Mouse (Mus musculus) stomach, postnatal 0 days (tissue): ENCODE measurements around the gene Fam19a4. TPM values are rescaled to one million over a fixed set of nuclear protein-coding genes. Genes with fewer than 3 reads are reported as not detected.

Source experiments
- ATAC-seq: fragments of 200-750 bp; cut with Nextera tagmentation; 2 replicates; pipeline ENCODE4 v1.8.0; 2017; ENCODE audit not compliant: low FRiP score, low TSS enrichment
- DNase-seq: peaks from one replicate; pipeline ENCODE4 v3.0.0-alpha.2; 2016; ENCODE audit warnings: low spot score
- H3K27ac ChIP-seq: fragments of 300-500 bp; sonication (generic); replicated peaks from 2 replicates; pipeline ENCODE4 v1.5.1; 2014; ENCODE audit warnings: mild to moderate bottlenecking, control low read depth
- H3K27me3 ChIP-seq: fragments of 300-500 bp; sonication (generic); 2 replicates; pipeline ENCODE4 v1.6.1; 2014; ENCODE audit warnings: low read length; ENCODE audit not compliant: control insufficient read depth, insufficient read depth
- H3K36me3 ChIP-seq: fragments of 300-500 bp; sonication (generic); 2 replicates; pipeline ENCODE4 v1.6.1; 2014; ENCODE audit warnings: low read length, mixed read lengths; ENCODE audit not compliant: control insufficient read depth, insufficient read depth
- H3K4me1 ChIP-seq: fragments of 300-500 bp; sonication (generic); replicated peaks from 2 replicates; pipeline ENCODE4 v1.6.1; 2014; ENCODE audit warnings: antibody characterized with exemption; ENCODE audit not compliant: control insufficient read depth, insufficient read depth
- H3K4me2 ChIP-seq: fragments of 300-500 bp; sonication (generic); replicated peaks from 2 replicates; pipeline ENCODE4 v1.6.1; 2014; ENCODE audit warnings: low read depth, mild to moderate bottlenecking, control low read depth, moderate library complexity
- H3K4me3 ChIP-seq: fragments of 300-500 bp; sonication (generic); 2 replicates; pipeline ENCODE4 v1.5.1; 2014; ENCODE audit warnings: low read depth, low read length, control low read depth
- H3K9ac ChIP-seq: fragments of 300-500 bp; sonication (generic); 2 replicates; pipeline ENCODE4 v1.6.1; 2014; ENCODE audit warnings: mild to moderate bottlenecking, low read length, control low read depth, mixed read lengths
- H3K9me3 ChIP-seq: fragments of 300-500 bp; sonication (generic); 2 replicates; pipeline ENCODE4 v1.6.1; 2016; ENCODE audit warnings: low read length; ENCODE audit not compliant: control insufficient read depth
- CTCF ChIP-seq: IDR thresholded peaks from 2 replicates; pipeline ENCODE4 v1.5.1; 2016; ENCODE audit warnings: antibody characterized with exemption, low read depth, mild to moderate bottlenecking, moderate library complexity
- EP300 ChIP-seq: optimal IDR thresholded peaks from 2 replicates; pipeline ENCODE3; 2016; ENCODE audit warnings: antibody characterized with exemption
- WGBS: fragments of 180-500 bp; shearing (Covaris S2); extraction: QIAGEN DNeasy Blood & Tissue Kit; methylation state at CpG from one replicate; pipeline ENCODE4 v1.1.7; 2014; 5-methylcytosine and 5-hydroxymethylcytosine counted together
- polyA plus RNA-seq: library from polyadenylated mRNA; unstranded; fragments of >200 nt; fragmentation: Nextera tagmentation; extraction: Ambion mirVana; gene quantifications from 2 replicates; pipeline ENCODE4 v1.2.1, GENCODE M21; 2015

Gene Fam19a4
- polyA plus RNA-seq, 1 experiment from 2014 or later: 0.27 TPM

DNA sequence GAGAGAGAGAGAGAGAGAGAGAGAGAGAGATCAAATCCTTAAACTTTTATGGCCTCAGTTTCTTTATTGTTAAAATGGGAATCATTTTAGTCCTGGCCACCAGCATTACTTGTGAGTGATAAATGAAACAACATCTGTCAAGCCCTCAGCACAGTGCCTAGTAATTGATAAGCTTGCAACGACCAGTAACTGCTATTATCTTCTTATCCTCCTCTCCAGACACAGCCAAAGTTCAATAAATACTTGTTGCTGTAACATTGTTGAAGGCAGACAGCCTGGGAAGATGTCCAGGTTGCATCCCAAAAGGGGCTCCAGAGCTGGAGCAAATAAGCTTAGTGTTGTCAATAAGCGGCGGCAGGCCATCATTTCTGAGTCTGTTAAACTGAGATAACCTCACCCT is 257.2 kb downstream of the Fam19a4 start:
- WGBS: 47% methylated on average over 3 of the region's 3 CpGs
- H3K27me3 ChIP-seq: no peaks in the 10 kb centered on the region
- H3K36me3 ChIP-seq: no peaks in the 10 kb centered on the region
- no peak for DNase-seq
- H3K9me3 ChIP-seq: no peaks in the 10 kb centered on the region
- H3K9ac ChIP-seq: no peak overlapping the region
- H3K4me2 ChIP-seq: no peak overlapping the region
- no peak overlapping the region for H3K27ac ChIP-seq
- no peaks in the 10 kb centered on the region for H3K4me1 ChIP-seq
- no peak overlapping the region for H3K4me3 ChIP-seq
- TF ChIP-seq CTCF (no peak), EP300 (no peak)
- ATAC-seq: no peak

DNA sequence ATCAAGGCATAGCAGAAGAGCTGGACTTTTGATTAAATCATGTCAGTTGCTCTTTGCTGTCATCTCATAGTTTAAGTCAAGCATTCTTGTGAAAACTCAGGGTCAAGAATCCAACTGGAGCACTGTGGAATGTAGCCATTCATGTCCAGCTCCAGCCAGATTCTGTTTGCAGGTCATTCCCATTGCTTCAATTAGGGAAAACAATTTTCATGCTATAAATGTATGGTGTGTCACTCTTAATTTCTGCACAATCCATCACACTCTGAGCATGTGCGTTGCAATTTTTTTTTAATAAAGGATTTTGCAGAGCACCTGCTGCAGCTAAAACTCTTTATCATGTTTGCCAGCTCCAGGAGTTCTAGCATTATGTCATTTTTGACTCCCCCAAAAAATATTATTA is 261.5 kb downstream of the Fam19a4 start:
- H3K9me3 ChIP-seq: no peaks in the 10 kb centered on the region
- TF ChIP-seq EP300: no peak
- TF ChIP-seq CTCF: no peak
- no peak overlapping the region for H3K4me3 ChIP-seq
- no peaks in the 10 kb centered on the region for H3K27me3 ChIP-seq
- ATAC-seq (no peak), DNase-seq (no peak)
- WGBS: 86% methylated on average over 1 of the region's 1 CpGs
- no peak overlapping the region for H3K9ac ChIP-seq
- H3K36me3 ChIP-seq: no peaks in the 10 kb centered on the region
- no peaks in the 10 kb centered on the region for H3K4me1 ChIP-seq
- no peak overlapping the region for H3K27ac ChIP-seq
- no peak overlapping the region for H3K4me2 ChIP-seq

DNA sequence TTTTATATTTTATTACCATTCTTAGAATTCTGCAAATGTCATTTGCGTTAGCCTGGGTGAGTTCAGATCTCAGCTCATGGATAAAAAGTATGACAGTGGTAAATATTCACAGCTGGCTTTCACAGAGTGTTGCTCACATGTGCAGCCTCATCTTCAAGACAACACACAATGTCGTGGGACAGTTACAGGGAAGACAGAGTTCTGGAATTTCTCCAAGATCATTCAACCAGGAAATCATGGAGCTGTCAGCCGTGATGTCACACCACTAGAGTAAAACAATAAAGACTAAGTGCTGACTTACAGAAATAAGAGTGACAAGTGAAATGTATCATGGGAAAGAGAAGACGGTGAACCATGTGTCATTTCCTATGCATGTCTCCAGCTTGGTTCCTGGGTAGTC is 262.8 kb downstream of the Fam19a4 start:
- H3K36me3 ChIP-seq: no peaks in the 10 kb centered on the region
- no peak for TF ChIP-seq EP300
- no peak for TF ChIP-seq CTCF
- no peaks in the 10 kb centered on the region for H3K27me3 ChIP-seq
- no peaks in the 10 kb centered on the region for H3K4me1 ChIP-seq
- no peak overlapping the region for H3K9ac ChIP-seq
- WGBS: 73% methylated on average over 4 of the region's 4 CpGs
- H3K4me2 ChIP-seq: no peak overlapping the region
- DNase-seq: no peak
- ATAC-seq: no peak
- no peaks in the 10 kb centered on the region for H3K9me3 ChIP-seq
- no peak overlapping the region for H3K4me3 ChIP-seq
- H3K27ac ChIP-seq: no peak overlapping the region

Other genes with a start within 250 kb of the Fam19a4 start
- gene Eogt, start 88.8 kb upstream of the Fam19a4 start, polyA plus RNA-seq: 5.0 and 5.1 TPM in 2 replicates
- gene Tmf1, start 118.7 kb upstream of the Fam19a4 start, polyA plus RNA-seq: 27.4 and 34.3 TPM in 2 replicates
- gene Uba3, start 145.2 kb upstream of the Fam19a4 start, polyA plus RNA-seq: 33.3 and 33.7 TPM in 2 replicates
- 69.0 and 71.2 TPM in 2 replicates for gene Arl6ip5, start 150.3 kb upstream of the Fam19a4 start, polyA plus RNA-seq
- 0.16 and 0.27 TPM in 2 replicates for gene Lmod3, start 192.3 kb upstream of the Fam19a4 start, polyA plus RNA-seq